Mouse (Mus musculus) thymus, adult 2 months (tissue): ENCODE results near the gene Rab33b.

Experiments
- CTCF ChIP-seq: fragments of 200-500 bp; IDR thresholded peaks from 2 replicates; pipeline ENCODE4 v1.5.1; 2012; ENCODE audit warnings: mild to moderate bottlenecking, control low read depth, low read length, moderate library complexity, borderline replicate concordance; ENCODE audit not compliant: control insufficient read depth, poor library complexity, insufficient read depth; ENCODE audit errors: extremely low read depth
- POLR2A ChIP-seq: fragments of 200-500 bp; IDR thresholded peaks from 2 replicates; pipeline ENCODE4 v1.6.1; 2012; ENCODE audit warnings: mild to moderate bottlenecking, low read length, control low read depth, moderate library complexity; ENCODE audit not compliant: control insufficient read depth, poor library complexity, insufficient read depth; ENCODE audit errors: extremely low read depth

GRCm38 (mm10) chr3:51495646-51496045, 11.9 kb downstream of the Rab33b start:
- no peak for TF ChIP-seq POLR2A
- no peak for TF ChIP-seq CTCF
